Mouse (Mus musculus): ENCODE results near the gene Rin3. TPM values are rescaled to one million over a fixed set of nuclear protein-coding genes. Genes with fewer than 3 reads are reported as not detected.
A peak's percentile ranks its signal among the peaks of the same experiment; 100 is the strongest.

The Rin3 gene
- total and polyA plus RNA-seq, 2 experiments from 2014 or later = 1.7 to 3.2 TPM

- Histone ChIP-seq H3K4me3 (ENCODE audit: low read length) (no peak overlapping the region), H3K4me1 (ENCODE audit: insufficient read depth, low read length) (peaks cover 5% of the 10 kb centered on the region; the same call in 1 of the 2 replicates), H3K9me3 (ENCODE audit: low read length) (no peaks in the 10 kb centered on the region), H3K27me3 (ENCODE audit: insufficient read depth, low read length) (no peaks in the 10 kb centered on the region), H3K9ac (replicated peaks; ENCODE audit: low read length) (no peak overlapping the region), H3K27ac (no peak overlapping the region), H3K36me3 (ENCODE audit: insufficient read depth, low read length) (no peaks in the 10 kb centered on the region), H3K4me2 (ENCODE audit: low read depth, low read length) (peak overlapping the region; percentile 61; the same call in 1 of the 2 replicates)
- no peak for DNase-seq (ENCODE audit: low spot score)
- 58% methylated on average over 10 of the region's 10 CpGs for WGBS
- no peak for ATAC-seq
- no peak for TF ChIP-seq CTCF (IDR thresholded peaks at IDR 0.05; ENCODE audit: low read depth)
These were observed 154.2 kb downstream of the Rin3 start for GRCm38 (mm10) chr12:102436939-102437526.

DNA sequence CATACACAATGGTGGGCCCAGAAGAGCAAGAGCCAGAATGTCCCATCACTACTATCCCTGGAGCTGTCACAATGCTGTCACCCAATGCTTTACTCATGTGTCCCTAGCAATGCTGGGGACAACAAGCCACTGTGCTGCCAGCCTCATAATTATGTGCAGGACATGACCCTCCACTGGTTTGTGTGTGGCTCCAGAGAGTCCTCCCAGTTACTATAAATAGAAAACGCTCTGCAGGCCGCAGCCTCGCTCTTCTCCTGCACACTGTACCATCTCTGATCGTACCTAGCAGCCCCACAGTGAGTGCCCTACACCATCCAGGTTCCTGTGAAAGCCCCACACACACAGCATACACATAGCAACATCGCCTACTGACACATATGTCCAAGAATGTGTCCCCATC, 155.1 kb downstream of the Rin3 start:
- peaks cover 5% of the 10 kb centered on the region; the same call in 1 of the 2 replicates for H3K4me1 ChIP-seq (ENCODE audit: insufficient read depth, low read length)
- ATAC-seq (no peak), DNase-seq (ENCODE audit: low spot score) (peak; percentile 7)
- no peaks in the 10 kb centered on the region for H3K36me3 ChIP-seq (ENCODE audit: insufficient read depth, low read length)
- peak overlapping the region; percentile 61 for H3K4me2 ChIP-seq (ENCODE audit: low read depth, low read length)
- WGBS = 57% methylated on average over 5 of the region's 5 CpGs
- TF ChIP-seq CTCF (IDR thresholded peaks at IDR 0.05; ENCODE audit: low read depth) = no peak
- H3K27me3 ChIP-seq (ENCODE audit: insufficient read depth, low read length) = no peaks in the 10 kb centered on the region
- H3K9ac ChIP-seq (replicated peaks; ENCODE audit: low read length) = peak overlapping the region; percentile 13; the same call in 1 of the 2 replicates
- H3K9me3 ChIP-seq (ENCODE audit: low read length) = no peaks in the 10 kb centered on the region
- peak overlapping the region; percentile 71; the same call in 1 of the 2 replicates for H3K4me3 ChIP-seq (ENCODE audit: low read length)
- no peak overlapping the region; the same call in 1 of the 2 replicates for H3K27ac ChIP-seq

GRCm38 (mm10) chr12:102438983-102439631, 156.3 kb downstream of the Rin3 start:
- ATAC-seq (peak; percentile 55), DNase-seq (ENCODE audit: low spot score) (no peak)
- Histone ChIP-seq H3K9me3 (ENCODE audit: low read length) (no peaks in the 10 kb centered on the region), H3K27me3 (ENCODE audit: insufficient read depth, low read length) (no peaks in the 10 kb centered on the region), H3K4me1 (ENCODE audit: insufficient read depth, low read length) (peaks cover 5% of the 10 kb centered on the region; the same call in 1 of the 2 replicates), H3K9ac (replicated peaks; ENCODE audit: low read length) (peak overlapping the region; percentile 72), H3K27ac (peak overlapping the region; percentile 80), H3K36me3 (ENCODE audit: insufficient read depth, low read length) (no peaks in the 10 kb centered on the region), H3K4me2 (ENCODE audit: low read depth, low read length) (peak overlapping the region; percentile 61), H3K4me3 (ENCODE audit: low read length) (peak overlapping the region; percentile 71)
- TF ChIP-seq CTCF (IDR thresholded peaks at IDR 0.05; ENCODE audit: low read depth) = no peak
- WGBS = 3% methylated on average over 20 of the region's 20 CpGs

DNA sequence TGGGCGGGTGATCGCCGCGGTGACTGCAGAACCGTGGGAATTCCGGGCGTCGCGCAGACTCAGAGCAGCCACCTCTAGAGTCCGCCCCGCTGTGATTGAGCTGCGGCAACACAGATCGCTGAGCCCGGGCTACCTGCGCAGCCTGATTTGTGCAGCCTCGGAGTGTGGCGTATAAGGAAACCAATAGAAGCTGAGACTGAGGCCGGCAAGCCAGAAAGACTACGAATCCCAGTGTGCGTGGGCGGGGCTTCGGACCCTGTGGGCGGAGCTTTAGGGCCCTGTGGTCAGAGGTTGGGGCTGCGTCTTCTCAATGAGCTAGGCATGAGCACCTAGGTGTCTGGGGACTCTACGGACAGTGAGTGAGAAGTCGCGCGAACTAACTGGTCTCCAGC, 156.8 kb downstream of the Rin3 start, which contains the start of gene Lgmn:
Gene Lgmn, minus strand, starts transcription at position 182 of the 392 bp plus-strand sequence.
- DNase-seq (ENCODE audit: low spot score) (peak; percentile 98), ATAC-seq (peak; percentile 100)
- Histone ChIP-seq H3K9me3 (ENCODE audit: low read length) (no peaks in the 10 kb centered on the region), H3K4me3 (ENCODE audit: low read length) (peak within 1 kb of the TSS; percentile 71), H3K27me3 (ENCODE audit: insufficient read depth, low read length) (no peaks in the 10 kb centered on the region), H3K36me3 (ENCODE audit: insufficient read depth, low read length) (no peaks in the 10 kb centered on the region), H3K4me1 (ENCODE audit: insufficient read depth, low read length) (peaks cover 5% of the 10 kb centered on the region; the same call in 1 of the 2 replicates), H3K9ac (replicated peaks; ENCODE audit: low read length) (peak within 1 kb of the TSS; percentile 72), H3K27ac (peak within 1 kb of the TSS; percentile 80), H3K4me2 (ENCODE audit: low read depth, low read length) (peak within 1 kb of the TSS; percentile 61)
- no peak for TF ChIP-seq CTCF (IDR thresholded peaks at IDR 0.05; ENCODE audit: low read depth)
- WGBS = under 1% methylated on average over 28 of the region's 28 CpGs

Other genes starting within 250 kb of the Rin3 start
- 4.5 and 7.2 TPM in 2 replicates for gene Slc24a4, start 154.3 kb upstream of the Rin3 start, total RNA-seq (2014; rRNA removed)
- gene Slc24a4, start 154.3 kb upstream of the Rin3 start, polyA plus RNA-seq (2015; fragmentation: Nextera tagmentation; extraction: Ambion mirVana) = 2.0 and 2.3 TPM in 2 replicates
- gene Lgmn, start 156.8 kb downstream of the Rin3 start, total RNA-seq (2014; rRNA removed) = 148 TPM in 2 replicates
- 166 and 179 TPM in 2 replicates for gene Lgmn, start 156.8 kb downstream of the Rin3 start, polyA plus RNA-seq (2015; fragmentation: Nextera tagmentation; extraction: Ambion mirVana)
- 23.2 and 24.7 TPM in 2 replicates for gene Golga5, start 186.1 kb downstream of the Rin3 start, total RNA-seq (2014; rRNA removed)
- 24.3 and 25.0 TPM in 2 replicates for gene Golga5, start 186.1 kb downstream of the Rin3 start, polyA plus RNA-seq (2015; fragmentation: Nextera tagmentation; extraction: Ambion mirVana)